Mouse (Mus musculus): ENCODE data around the gene Kif1c. TPM values are rescaled to one million over a fixed set of nuclear protein-coding genes. Genes with fewer than 3 reads are reported as not detected.
A peak's percentile ranks its signal among the peaks of the same experiment; 100 is the strongest.
"Not testable (repeated sequence)": the region's sequence is repeated elsewhere in the genome, so short reads cannot be mapped to it uniquely, and the experiment has no call there.

The Kif1c gene
- total RNA-seq, 2 experiments from 2014 or later: 156 to 176 TPM

GRCm38 (mm10) chr11:70742581-70743459 is 42.5 kb downstream of the Kif1c start:
- DNase-seq: peak; percentile 41

- no peak for DNase-seq
Measured at GRCm38 (mm10) chr11:70745636-70746035, 45.3 kb downstream of the Kif1c start.

GRCm38 (mm10) chr11:70747876-70748545 is 47.7 kb downstream of the Kif1c start:
- no peak for DNase-seq

DNA sequence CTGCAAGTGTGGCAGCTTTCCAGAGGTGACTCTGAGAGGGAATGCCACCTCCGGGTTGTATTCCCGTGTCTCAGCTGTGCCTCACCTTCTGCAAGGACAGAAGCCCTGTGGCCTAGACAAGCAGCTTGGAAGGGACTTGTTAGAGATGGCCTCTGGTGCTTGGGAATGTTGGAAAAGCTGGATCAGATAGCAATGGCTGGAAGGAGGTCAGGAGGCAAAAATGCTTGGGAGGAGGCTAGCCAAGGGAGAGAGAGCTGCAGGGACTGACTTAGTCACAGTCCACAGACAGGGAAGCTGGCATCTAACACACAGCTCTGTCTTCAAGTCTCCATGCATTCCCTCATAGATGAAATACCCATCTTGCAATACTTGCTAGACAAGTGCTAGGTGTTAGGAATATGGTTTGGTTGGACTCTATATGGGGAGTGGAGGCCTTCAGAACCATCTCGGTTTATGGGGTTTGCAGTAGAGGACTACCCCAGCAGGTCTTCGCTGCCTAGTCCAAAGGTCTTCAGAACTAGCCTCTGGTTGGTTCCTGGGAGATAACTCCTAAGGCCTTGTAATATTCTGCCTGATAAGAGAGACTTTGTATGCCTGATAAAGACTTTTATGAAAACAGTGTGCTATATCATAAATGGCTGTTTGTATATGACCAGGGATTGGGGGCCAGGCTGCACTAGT is 52.1 kb downstream of the Kif1c start:
- DNase-seq: no peak

- no peak for DNase-seq
Measured at GRCm38 (mm10) chr11:70753146-70753545, 52.8 kb downstream of the Kif1c start.

- no peak for DNase-seq
Measured at GRCm38 (mm10) chr11:70754476-70754875, 54.1 kb downstream of the Kif1c start.

DNA sequence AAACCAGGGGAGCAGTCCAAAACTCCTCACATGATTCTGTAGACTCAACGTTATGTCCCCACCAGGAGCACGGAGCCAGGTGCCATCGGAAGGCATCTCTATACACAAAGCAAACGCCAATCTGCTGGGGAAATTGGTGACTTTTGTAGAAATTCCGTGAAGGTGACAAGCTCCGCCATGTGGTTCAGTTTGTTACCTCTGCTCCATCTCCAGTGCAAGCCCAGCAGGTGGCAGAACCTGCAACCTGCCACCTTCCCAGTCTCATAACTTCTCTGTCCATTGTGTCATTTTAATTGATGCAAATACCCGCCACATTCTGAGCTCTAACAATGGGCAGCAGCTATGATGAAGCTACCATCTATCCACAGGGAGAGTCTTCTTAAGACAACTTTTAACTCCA is 54.6 kb downstream of the Kif1c start:
- DNase-seq: no peak

GRCm38 (mm10) chr11:70755645-70756044 is 55.3 kb downstream of the Kif1c start:
- peak; percentile 92 for DNase-seq

DNA sequence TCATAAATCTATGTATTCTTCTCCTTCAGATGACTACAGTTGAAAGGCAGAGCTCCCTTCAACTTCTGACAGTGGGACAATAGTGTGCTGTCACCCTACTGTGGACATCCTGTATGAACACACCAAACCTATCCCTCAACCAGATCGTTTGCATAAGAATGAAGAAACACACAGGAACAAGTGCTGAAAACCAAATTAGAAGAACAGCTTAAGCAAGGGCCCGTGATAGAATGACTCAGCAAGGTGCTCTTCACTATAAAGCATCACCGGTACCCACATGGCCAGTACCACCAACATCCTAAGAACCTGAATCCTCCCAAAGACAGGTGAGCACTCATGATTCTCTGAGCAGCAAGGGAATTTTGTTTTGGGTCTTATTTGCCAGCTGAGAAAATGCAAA is 60.1 kb downstream of the Kif1c start:
- DNase-seq: not testable (repeated sequence)

- DNase-seq: no peak
Measured at GRCm38 (mm10) chr11:70762641-70763040, 62.3 kb downstream of the Kif1c start.

GRCm38 (mm10) chr11:70763582-70763935 is 63.2 kb downstream of the Kif1c start:
- DNase-seq: no peak

DNA sequence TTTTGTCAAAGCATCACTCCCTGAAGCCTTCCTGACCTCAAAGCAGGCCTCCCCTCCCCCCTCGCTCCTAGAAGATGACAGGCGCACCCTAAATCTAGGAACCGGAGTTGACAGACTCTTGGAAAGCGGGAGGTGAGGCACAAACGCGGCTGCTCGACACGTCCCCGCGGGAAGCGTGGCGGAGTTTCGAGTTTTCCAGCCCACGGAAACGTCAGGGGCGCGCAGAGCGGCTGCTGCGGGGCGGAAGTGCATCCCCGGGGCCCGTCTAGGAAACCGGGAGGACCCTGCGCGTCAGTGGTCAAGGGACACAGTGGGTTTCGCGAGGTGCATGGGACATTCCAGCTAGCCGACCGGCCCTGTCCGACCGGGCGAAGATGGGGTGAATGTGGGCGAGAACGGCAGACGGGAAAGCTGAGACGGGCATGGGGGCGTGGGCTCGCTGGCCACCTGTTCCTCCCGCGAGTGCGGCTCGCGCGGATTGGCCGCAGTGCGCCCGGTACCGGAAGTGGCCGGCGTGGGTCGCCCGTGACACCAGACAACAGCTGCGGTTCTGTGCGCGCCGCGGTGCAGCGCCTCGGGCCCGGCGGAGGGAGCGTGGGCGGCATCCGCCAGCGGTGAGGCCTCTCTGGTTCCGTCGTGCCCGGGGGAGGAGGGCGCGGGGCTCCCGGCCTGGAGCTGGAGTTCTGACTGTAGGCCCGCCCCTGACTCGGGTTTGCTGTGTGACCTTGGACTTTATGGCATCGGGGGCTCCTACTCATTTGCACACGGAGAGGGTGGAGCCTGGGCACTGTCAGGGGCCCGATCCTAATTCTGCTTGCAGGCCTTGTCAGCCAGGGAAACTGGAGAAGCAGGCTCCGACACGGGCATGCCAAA is 63.8 kb downstream of the Kif1c start, which contains the start of gene Zfp3:
Zfp3 (plus strand) TSS at position 274 of the 873 bp plus-strand sequence.
- DNase-seq: peak; percentile 88

DNA sequence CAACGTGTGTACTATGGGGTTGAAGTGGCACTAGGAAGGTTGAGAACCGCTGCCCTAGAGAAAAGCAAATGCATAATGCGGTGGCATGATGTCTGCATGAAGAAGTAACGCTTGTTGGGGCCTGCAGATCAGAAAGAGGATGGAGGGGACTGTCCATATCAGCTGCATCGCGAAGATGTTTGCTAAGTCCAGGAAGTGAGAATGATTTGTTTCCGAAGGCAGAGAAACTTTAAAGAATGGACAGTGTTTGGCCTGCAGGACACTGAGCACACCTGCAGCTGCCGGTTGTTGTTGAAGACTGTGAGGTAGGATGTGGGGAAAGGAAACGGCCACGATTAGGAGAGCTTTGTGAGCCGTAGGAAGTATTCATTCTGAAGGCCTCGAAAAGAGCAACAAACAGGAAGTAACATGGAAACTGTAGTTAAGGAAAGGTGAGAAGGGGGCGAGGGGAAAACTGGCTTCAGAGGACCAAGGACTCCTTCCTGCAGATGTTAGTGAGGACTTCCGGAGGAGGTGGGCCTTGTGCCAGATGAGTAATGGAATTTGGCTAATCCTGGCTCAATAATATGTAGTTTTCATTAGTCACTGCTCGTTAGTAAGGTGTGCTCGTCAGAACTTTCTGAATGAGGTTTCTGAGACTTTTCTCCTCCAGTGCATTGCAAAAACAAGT is 65.6 kb downstream of the Kif1c start:
- DNase-seq: peak; percentile 70

- no peak for DNase-seq
Measured at GRCm38 (mm10) chr11:70770804-70771203, 70.5 kb downstream of the Kif1c start.

DNA sequence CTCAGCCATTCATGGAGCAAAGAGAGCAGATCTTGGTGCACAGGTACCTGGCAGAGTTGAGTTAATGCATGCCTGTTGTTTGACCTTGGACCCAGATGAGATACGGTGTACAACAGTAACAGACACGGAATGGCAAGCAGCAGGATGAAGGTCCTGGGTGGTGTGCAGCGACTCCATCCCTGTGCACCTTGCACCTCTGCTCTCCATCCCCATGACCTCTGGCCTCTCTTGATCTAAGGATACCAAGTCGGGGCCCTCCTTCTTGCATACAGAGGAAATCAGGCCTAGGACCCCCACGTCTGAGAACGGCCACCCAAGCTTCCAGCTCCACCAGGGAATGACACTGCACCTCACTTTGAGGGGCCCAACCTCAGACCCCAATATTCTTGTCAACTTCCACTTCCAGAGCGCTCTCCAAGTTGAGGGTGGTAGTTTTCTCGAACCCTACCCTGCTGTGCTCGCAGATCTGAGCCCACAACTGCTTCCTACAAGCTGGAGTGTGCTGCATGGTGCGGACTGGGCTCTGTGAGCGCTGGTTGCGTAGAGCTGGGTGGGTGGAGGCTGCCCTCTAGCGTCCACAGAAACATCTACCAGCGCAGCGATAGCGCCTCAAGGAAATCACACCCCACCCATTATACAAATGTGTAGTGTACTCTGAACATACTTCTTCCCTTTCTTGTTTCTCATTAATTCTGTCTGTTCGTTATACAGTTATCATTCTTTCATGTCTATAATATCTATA is 76.7 kb downstream of the Kif1c start:
- DNase-seq: peak; percentile 79

- no peak for DNase-seq
Measured at GRCm38 (mm10) chr11:70777634-70778033, 77.3 kb downstream of the Kif1c start.

- not testable (repeated sequence) for DNase-seq
Measured at GRCm38 (mm10) chr11:70778058-70778457, 77.7 kb downstream of the Kif1c start.

Measured in adrenal gland, postnatal 10 days (tissue).